Comparison of ENCODE assay signal across 8 mouse cellular contexts in the genomic region with DNA sequence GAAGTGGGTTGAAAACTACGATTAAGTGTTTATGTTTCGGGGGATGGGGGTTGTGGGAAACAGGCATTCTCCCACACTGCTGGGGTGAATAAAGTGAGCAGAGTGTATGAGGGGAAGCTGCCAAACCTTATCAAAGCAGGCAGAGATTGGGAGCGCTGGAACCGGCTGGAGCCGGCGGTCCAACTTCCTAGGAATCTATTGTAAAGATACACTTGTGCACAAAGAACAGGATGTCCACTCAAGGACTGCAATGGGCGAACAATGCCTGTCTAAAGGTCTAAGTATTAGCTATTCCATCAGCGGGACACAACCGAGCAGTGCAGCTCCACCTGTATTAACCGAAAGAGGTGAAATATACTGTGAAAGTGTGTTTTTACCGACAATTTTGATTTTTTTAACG. TPM values are rescaled to one million over a fixed set of nuclear protein-coding genes. Genes with fewer than 3 reads are reported as not detected.
DNase-seq lines count a peak whose midpoint lies in the region; ATAC-seq lines count a peak whose summit lies in the region.

No protein-coding gene starts in this region.

- H3K4me1 ChIP-seq in kidney, embryonic 15.5 days: peaks cover 20% of the 10 kb centered on the region
- peaks cover 17% of the 10 kb centered on the region for H3K4me1 ChIP-seq in heart, embryonic 10.5 days
- H3K4me1 ChIP-seq in liver, embryonic 13.5 days (replicated peaks): peaks cover 41% of the 10 kb centered on the region
- H3K4me1 ChIP-seq in neural tube, embryonic 15.5 days: peaks cover 43% of the 10 kb centered on the region

- no peak overlapping the region for H3K9ac ChIP-seq in kidney, embryonic 15.5 days
- H3K9ac ChIP-seq in liver, embryonic 13.5 days: no peak overlapping the region
- peak overlapping the region; percentile 87 for H3K9ac ChIP-seq in neural tube, embryonic 15.5 days (replicated peaks)

- no peaks in the 10 kb centered on the region for H3K27me3 ChIP-seq in kidney, embryonic 15.5 days
- H3K27me3 ChIP-seq in heart, embryonic 10.5 days (ENCODE audit: insufficient read depth, poor library complexity, severe bottlenecking): peaks cover 2% of the 10 kb centered on the region; the same call in 1 of the 2 replicates
- peaks cover 17% of the 10 kb centered on the region for H3K27me3 ChIP-seq in liver, embryonic 13.5 days
- no peaks in the 10 kb centered on the region for H3K27me3 ChIP-seq in neural tube, embryonic 15.5 days (replicated peaks)

- H3K9me3 ChIP-seq in kidney, embryonic 15.5 days (replicated peaks): no peaks in the 10 kb centered on the region
- H3K9me3 ChIP-seq in heart, embryonic 10.5 days: no peaks in the 10 kb centered on the region
- no peaks in the 10 kb centered on the region for H3K9me3 ChIP-seq in liver, embryonic 13.5 days (replicated peaks)
- no peaks in the 10 kb centered on the region for H3K9me3 ChIP-seq in neural tube, embryonic 15.5 days (replicated peaks)

- H3K36me3 ChIP-seq in kidney, embryonic 15.5 days: no peaks in the 10 kb centered on the region
- H3K36me3 ChIP-seq in heart, embryonic 10.5 days: no peaks in the 10 kb centered on the region
- H3K36me3 ChIP-seq in liver, embryonic 13.5 days: no peaks in the 10 kb centered on the region
- no peaks in the 10 kb centered on the region for H3K36me3 ChIP-seq in neural tube, embryonic 15.5 days

- 0 out of 2 replicates have a peak overlapping the region, but pooled peaks have one; percentile 1 for H3K27ac ChIP-seq in kidney, embryonic 15.5 days
- peak overlapping the region; percentile 98 for H3K27ac ChIP-seq in heart, embryonic 10.5 days
- 0 out of 2 replicates have a peak overlapping the region, but pooled peaks have one; percentile 4 for H3K27ac ChIP-seq in liver, embryonic 13.5 days
- peak overlapping the region; percentile 100 for H3K27ac ChIP-seq in neural tube, embryonic 15.5 days (replicated peaks)

- DNase-seq in kidney, adult 18-20 months: no peak
- peak; percentile 89 for DNase-seq in heart, embryonic 10.5 days (ENCODE audit: low spot score)
- DNase-seq in liver, embryonic 13.5 days: no peak
- no peak for DNase-seq in cerebellum, postnatal 25 days
- DNase-seq in left cerebral cortex, adult 8-10 months (ENCODE audit: low spot score in 2 of 2): no peak
- no peak for DNase-seq in adrenal gland, adult 18-20 months (ENCODE audit: low spot score in 2 of 2)

- WGBS in kidney, embryonic 15.5 days: 49% methylated on average over 12 of the region's 12 CpGs
- WGBS in heart, embryonic 10.5 days: 35% methylated on average over 12 of the region's 12 CpGs
- WGBS in liver, embryonic 13.5 days (ENCODE audit: insufficient replicate concordance): 48% methylated on average over 12 of the region's 12 CpGs
- WGBS in neural tube, embryonic 15.5 days: 43% methylated on average over 12 of the region's 12 CpGs

- peak overlapping the region; percentile 72 for H3K4me3 ChIP-seq in kidney, embryonic 15.5 days (replicated peaks)
- peak overlapping the region; percentile 88; the same call in 1 of the 2 replicates for H3K4me3 ChIP-seq in heart, embryonic 10.5 days
- peak overlapping the region; percentile 85; the same call in 1 of the 2 replicates for H3K4me3 ChIP-seq in liver, embryonic 13.5 days (replicated peaks)
- peak overlapping the region; percentile 68 for H3K4me3 ChIP-seq in neural tube, embryonic 15.5 days (replicated peaks)

- H3K4me2 ChIP-seq in kidney, embryonic 15.5 days: peak overlapping the region; percentile 68
- peak overlapping the region; percentile 99 for H3K4me2 ChIP-seq in liver, embryonic 13.5 days
- peak overlapping the region; percentile 83 for H3K4me2 ChIP-seq in neural tube, embryonic 15.5 days

- ATAC-seq in kidney, embryonic 15.5 days (replicated peaks; ENCODE audit: low FRiP score): no peak
- ATAC-seq in liver, embryonic 13.5 days (ENCODE audit: low read depth): no peak
- ATAC-seq in neural tube, embryonic 15.5 days (ENCODE audit: low FRiP score): no peak

RNA-seq across cellular contexts. Expression of gene Bcar3, which starts 2.1 kb away (rescaled TPM):
- polyA plus RNA-seq in kidney, embryonic 15.5 days (2015; fragmentation: Nextera tagmentation; extraction: Ambion mirVana): 13.8 and 15.5 TPM in 2 replicates
- polyA plus RNA-seq in heart, embryonic 10.5 days (2016; fragmentation: Nextera tagmentation; extraction: Ambion mirVana): 7.8 and 17.0 TPM in 2 replicates
- polyA plus RNA-seq in liver, embryonic 13.5 days (2015; fragmentation: Nextera tagmentation; extraction: Ambion mirVana): 5.0 and 5.5 TPM in 2 replicates
- 5.5 and 7.4 TPM in 2 replicates for polyA plus RNA-seq in neural tube, embryonic 15.5 days (2015; fragmentation: Nextera tagmentation; extraction: Ambion mirVana)
- total RNA-seq in left cerebral cortex, adult 8-10 months (2022): 10 to 100 TPM; 13.1 to 18.8 (median 16.8) TPM
- 10 to 100 TPM; 50.6 to 58.6 TPM for total RNA-seq in adrenal gland, adult 18-20 months (2021)

RNA-seq across cellular contexts. Expression of gene Dnttip2, which starts 17.6 kb away (rescaled TPM):
- polyA plus RNA-seq in kidney, embryonic 15.5 days (2015; fragmentation: Nextera tagmentation; extraction: Ambion mirVana): 73.3 and 82.0 TPM in 2 replicates
- polyA plus RNA-seq in heart, embryonic 10.5 days (2016; fragmentation: Nextera tagmentation; extraction: Ambion mirVana): 53.1 and 77.4 TPM in 2 replicates
- polyA plus RNA-seq in liver, embryonic 13.5 days (2015; fragmentation: Nextera tagmentation; extraction: Ambion mirVana): 52.7 and 65.0 TPM in 2 replicates
- 42.3 and 47.5 TPM in 2 replicates for polyA plus RNA-seq in neural tube, embryonic 15.5 days (2015; fragmentation: Nextera tagmentation; extraction: Ambion mirVana)
- 10 to 100 TPM; 30.0 to 36.1 (median 30.8) TPM for total RNA-seq in left cerebral cortex, adult 8-10 months (2022)
- 10 to 100 TPM; 43.6 to 44.9 TPM for total RNA-seq in adrenal gland, adult 18-20 months (2021)

RNA-seq across cellular contexts. Expression of gene Gclm, which starts 46.5 kb away (rescaled TPM):
- 91.8 and 102 TPM in 2 replicates for polyA plus RNA-seq in kidney, embryonic 15.5 days (2015; fragmentation: Nextera tagmentation; extraction: Ambion mirVana)
- 76.0 and 81.2 TPM in 2 replicates for polyA plus RNA-seq in heart, embryonic 10.5 days (2016; fragmentation: Nextera tagmentation; extraction: Ambion mirVana)
- 455 and 466 TPM in 2 replicates for polyA plus RNA-seq in liver, embryonic 13.5 days (2015; fragmentation: Nextera tagmentation; extraction: Ambion mirVana)
- 50.0 and 52.7 TPM in 2 replicates for polyA plus RNA-seq in neural tube, embryonic 15.5 days (2015; fragmentation: Nextera tagmentation; extraction: Ambion mirVana)
- 100 to 1,000 TPM in 1 of 4 experiments, 10 to 100 TPM in 3; 82.3 to 105 (median 88.4) TPM for total RNA-seq in left cerebral cortex, adult 8-10 months (2022)
- total RNA-seq in adrenal gland, adult 18-20 months (2021): 100 to 1,000 TPM in 1 of 2 experiments, 10 to 100 TPM in 1; 82.6 to 110 TPM

Comparison
In these comparisons a context has a peak if more than half of its experiments do, and no peak if none do; other contexts are left out.
1. H3K27ac ChIP-seq: peak in every context shown above with its lines; median percentile 100 in neural tube, embryonic 15.5 days; 98 in heart, embryonic 10.5 days; 4 in liver, embryonic 13.5 days; 1 in kidney, embryonic 15.5 days.